Mouse (Mus musculus) left cerebral cortex, adult 9 months (tissue): ENCODE data around the gene B3galt4.

Source experiments
- DNase-seq, 2 experiments: peaks; one replicate each; pipeline ENCODE4 v3.0.0; 2022; ENCODE audit warnings: low spot score in 2 of 2

The B3galt4 gene

DNA sequence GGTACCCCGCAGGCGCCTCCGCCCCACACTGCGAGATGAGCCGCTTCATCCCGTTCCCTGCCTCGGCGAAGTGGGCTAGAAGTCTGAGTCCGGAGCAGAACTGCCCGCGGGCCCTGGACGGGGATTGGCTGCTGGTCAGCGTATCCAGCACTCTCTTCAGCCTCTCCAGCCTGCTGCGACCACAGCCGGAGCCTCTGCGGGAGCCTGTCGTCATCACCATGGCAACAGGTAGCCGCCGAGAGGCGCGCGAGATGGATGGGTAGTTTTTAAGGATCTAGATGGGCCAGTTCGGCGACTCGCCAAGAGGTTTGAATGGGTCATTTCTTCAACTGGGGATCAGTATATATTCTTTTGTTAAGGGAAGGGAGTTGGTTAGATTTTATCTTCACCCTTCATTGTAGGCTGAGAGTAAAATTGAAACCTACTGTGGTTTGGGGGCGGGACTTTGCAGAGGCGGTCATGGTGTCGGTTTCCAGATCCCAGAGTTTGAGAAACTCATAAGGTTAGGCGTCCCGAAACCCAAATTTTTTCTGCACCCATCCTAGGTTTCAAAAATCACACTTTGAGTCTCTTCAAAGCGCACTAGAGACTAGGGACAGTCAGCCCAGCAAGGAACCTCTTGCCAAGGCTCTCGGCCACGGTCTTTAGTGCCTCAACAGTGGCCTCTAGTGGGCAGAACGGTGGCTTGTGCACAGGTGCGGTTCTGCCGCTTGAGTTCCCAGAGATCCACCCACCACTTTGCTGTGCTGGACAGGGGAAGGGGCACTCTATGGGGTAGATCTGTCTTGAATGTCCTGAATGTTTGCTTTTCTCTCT lies 30.8 kb downstream of the B3galt4 start:
- peak in 1 of 2 experiments; percentile 77 for DNase-seq

DNA sequence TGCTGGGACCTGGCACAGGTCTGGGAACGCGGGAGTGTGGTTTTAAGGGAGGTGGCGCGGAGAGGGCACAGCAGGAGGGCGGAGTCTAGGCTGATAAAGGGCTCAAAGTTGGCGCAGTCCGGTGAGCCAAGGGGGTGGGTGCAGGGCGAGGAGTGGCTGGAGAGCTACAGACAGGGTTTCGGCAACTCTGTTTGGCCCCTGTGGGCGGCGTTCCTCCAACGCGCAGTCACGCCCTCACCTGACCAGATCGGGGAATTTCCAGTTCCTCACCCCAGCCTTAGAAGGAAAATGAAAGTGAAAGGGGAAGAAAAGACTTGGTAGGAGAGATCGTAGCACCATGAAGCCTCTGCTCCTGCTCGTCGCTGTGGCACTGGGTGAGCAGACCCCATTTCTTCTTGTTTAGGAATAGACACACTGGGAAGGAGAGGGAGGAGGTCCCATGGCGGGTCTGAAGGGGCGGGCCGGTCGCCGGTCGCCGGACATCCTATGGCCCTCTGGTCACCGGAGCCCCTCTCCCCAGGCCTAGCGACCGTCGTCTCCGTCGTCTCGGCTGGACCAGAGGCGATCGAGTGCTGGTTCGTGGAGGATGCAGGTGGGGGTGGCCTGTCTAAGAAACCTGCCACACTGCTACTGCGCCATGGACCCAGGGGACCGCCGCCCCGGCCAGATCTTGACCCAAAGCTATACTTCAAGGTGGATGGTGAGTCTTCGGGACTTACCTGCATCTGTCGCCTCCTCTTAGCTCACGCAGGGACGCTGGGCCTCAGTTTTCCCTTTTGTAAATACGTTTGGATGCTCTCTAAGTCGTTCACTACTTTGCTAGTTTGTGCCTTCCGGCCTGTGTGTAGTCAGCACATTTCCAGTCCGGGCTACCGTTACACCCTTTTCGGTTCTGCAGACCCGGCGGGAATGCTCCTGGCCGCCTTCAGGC lies 31.7 kb downstream of the B3galt4 start:
- DNase-seq, result peak in 1 of 2 experiments; percentile 69

DNA sequence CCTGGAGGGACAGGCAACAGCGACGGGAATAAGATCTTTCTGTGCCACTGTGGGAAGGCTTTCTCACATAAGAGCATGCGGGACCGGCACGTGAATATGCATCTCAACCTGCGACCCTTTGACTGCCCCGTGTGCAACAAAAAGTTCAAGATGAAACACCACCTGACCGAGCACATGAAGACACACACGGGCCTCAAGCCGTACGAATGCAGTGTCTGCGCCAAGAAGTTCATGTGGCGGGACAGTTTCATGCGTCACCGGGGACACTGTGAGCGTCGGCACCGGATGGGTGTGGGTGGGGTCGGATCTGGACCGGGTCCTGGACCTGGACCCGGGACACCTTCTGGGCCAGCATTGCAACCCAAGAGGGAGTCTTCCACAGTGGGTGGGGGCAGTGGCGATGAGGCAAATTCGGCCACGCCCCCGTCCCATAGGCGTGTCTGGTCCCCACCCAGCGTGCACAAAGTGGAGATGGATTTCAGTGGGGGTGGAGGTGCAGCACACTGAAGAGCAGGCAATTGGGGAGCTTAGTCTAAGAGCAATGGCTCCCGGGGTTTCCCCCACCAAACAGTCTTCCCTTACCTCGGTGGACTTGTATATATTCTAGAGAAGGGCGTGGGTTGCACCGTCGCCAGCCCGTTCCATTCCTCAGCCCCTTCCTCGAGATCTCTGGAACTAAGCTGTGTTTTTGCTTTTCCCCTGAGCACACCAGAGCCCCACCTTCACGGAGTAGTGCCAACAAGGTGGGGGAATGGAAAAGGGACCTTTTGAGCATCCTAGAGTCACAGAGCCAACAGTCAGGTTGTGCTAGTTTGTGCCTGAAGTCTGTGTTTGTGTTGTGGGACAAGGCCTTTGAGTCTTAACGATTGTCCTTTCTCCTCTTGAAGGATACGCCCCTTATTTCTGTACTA lies 32.7 kb downstream of the B3galt4 start:
- DNase-seq, result no peak

DNA sequence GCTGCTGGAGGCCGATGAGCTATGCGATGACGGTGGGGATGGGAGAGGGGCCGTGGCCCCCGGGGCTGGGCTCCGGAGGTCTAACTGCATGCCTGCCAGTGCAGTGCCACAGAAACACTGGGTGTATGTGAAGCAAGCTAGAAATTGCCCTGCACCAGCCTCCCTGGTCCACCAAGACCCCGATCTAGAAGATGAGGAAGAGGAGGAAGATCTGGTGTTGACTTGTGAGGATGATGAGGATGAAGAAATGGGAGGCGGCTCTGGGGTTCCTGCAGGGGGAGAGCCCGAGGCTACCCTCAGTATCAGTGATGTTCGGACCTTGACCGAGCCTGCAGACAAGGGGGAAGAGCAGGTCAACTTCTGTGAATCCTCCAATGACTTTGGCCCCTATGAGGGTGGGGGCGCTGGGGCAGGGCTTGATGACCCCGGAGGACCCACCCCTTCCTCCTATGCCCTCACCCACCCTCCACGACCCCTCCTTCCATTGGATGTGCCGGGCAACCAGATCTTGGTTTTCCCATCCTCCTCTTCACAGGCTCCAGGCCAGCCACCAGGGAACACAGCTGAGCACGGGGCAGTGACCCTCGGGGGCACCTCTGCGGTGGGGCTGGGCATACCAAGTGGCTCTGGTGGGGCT lies 33.5 kb downstream of the B3galt4 start:
- DNase-seq, result no peak

DNA sequence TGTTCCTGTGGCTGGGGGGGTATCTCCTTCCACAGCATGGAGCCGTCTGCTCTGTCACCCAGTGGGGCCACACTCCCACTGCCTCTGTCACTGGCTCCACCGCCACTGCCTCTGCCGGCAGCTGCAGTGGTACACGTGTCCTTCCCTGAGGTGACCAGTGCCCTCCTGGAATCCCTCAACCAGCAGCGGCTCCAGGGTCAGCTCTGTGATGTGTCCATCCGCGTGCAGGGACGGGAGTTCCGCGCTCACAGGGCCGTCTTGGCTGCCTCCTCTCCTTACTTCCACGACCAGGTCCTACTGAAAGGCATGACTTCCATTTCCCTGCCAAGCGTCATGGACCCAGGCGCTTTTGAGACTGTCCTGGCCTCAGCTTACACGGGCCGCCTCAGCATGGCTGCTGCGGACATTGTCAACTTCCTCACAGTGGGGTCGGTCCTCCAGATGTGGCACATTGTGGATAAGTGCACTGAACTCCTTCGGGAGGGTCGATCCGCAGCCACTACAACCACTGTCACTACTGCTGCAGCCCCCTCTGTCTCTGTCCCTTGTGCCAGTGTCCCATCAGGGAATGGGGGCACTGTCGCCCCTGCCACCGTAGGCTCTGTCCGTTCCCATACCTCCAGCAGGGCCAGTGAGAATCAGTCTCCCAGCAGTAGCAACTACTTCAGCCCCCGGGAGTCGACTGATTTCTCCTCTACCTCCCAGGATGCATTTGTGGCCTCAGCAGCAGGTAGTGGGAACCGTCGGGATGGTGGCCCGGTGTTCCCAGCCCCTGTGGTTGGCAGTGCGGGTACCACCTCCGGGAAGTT lies 34.2 kb downstream of the B3galt4 start:
- no peak for DNase-seq

DNA sequence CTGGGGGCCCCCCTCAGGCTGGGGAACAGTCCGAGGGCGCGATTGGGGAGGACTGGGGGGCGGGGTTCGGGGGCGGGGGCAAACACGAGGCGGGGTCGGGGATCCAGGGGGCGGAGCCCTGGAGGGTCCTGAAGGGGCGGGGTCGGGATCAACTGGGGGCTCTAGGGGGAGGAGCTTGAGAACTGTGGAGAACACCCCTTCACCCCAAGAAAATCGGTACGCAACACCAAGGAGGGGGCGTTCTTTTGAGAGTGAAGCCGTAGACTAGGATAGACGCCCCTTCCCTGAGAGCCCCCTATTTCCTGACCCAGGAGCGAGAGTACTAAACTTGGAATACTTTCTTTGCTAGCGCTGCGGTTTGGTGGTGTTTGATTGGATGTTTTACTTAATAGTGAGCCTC lies 35.0 kb downstream of the B3galt4 start:
- DNase-seq, result no peak

DNA sequence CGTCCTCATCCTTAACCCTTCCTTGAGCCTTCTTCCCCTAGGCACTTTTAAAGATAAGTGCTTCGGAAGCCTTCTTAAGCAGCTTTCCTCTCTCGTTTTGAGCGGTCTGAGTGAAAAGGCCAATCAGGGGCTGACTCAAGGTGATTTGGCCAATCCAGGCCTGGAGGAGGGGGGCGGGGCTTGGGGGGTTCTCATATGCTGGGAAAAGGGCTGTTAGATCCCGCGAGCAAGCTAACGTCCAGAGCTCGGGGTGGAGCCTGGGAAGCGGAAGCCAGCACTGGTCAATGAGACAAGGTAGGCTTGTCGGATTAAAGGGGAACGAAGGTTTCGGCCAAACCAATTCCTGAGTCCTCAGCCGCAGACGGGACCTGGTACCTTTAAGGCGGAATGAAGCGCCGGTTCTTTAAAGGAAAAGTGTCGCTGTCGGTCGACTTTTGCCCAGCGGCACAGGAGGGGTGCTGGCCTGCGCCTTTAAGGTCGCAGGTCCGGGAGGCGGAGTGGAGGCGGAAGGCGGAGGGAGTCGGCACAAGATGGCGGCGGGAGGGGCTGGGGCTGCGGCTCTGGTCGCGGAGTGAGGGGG lies 35.5 kb downstream of the B3galt4 start, which contains the start of the genes Tapbp and Zbtb22:
Gene Tapbp, plus strand, starts transcription at position 229 of the 580 bp plus-strand sequence.
Gene Zbtb22, plus strand, starts transcription at position 234 of the 580 bp plus-strand sequence.
- peak; percentile 95 to 98 for DNase-seq

DNA sequence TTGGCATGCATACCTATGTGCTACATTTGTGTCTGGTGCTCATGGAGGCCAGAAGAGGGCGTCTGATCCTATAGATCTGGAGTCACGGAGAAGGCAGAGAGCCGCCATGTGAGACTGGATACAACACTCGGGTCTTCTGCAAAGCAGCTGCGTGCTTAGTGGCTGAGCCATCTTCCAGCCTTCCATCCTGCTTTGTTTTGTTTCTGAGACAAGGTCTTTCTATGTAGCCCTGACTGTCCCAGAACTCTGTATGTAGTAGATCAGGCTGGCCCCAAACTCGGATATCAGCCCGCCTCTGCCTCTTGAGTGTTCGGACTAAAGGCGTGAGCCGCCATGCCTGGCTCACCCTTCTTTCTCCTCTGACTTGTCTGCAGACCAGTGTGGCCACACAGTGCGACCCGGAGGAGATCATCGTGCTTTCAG lies 36.3 kb downstream of the B3galt4 start:
- no peak for DNase-seq

DNA sequence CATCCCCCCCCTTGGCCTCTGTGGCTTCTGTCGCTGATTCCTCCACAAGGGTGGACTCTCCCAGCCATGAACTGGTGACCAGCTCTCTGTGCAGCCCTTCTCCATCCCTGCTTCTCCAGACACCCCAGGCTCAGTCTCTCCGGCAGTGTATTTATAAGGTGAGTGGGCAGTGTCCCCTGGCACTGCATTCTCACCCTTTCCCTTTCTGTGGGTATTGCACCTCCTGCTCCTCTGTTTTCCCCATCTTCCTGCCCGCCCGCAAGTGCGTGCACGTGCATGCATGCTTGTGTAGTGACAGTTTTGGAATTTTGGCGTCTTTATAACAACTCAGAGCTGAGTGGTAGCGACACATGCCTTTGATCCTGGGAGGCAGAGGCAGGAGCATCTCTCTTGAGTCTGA lies 37.4 kb downstream of the B3galt4 start:
- DNase-seq, result no peak

DNA sequence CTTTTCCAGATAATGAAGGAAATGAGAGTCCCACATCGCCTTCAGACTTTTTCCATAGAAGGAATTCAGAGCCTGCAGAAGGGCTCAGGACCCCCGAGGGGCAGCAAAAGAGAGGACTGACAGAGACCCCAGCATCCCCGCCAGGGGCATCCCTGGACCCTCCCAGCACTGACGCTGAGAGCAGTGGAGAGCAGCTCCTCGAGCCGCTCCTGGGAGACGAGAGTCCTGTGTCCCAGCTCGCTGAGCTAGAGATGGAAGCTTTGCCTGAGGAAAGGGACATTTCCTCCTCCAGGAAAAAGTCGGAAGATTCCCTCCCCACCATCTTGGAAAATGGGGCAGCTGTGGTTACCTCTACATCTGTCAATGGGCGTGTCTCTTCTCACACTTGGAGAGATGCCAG lies 38.0 kb downstream of the B3galt4 start:
- no peak for DNase-seq

DNA sequence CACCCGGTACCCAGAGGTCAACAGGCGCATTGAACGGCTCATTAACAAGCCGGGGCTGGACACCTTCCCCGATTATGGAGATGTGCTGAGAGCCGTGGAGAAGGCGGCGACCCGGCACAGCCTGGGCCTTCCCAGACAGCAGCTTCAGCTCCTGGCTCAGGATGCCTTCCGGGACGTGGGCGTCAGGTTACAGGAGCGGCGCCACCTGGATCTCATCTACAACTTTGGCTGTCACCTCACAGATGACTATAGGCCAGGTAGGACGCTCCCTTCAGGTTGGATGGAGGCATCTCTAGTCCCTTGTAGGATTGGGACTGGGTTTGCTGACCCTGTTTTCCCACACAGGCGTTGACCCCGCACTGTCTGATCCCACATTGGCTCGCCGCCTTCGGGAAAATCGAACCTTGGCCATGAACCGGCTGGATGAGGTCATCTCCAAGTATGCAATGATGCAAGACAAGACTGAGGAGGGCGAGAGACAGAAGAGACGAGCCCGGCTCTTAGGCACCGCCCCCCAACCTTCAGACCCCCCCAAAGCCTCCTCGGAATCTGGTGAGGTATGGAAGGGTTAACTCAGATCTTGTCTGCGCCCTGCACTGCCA lies 39.4 kb downstream of the B3galt4 start:
- no peak for DNase-seq

DNA sequence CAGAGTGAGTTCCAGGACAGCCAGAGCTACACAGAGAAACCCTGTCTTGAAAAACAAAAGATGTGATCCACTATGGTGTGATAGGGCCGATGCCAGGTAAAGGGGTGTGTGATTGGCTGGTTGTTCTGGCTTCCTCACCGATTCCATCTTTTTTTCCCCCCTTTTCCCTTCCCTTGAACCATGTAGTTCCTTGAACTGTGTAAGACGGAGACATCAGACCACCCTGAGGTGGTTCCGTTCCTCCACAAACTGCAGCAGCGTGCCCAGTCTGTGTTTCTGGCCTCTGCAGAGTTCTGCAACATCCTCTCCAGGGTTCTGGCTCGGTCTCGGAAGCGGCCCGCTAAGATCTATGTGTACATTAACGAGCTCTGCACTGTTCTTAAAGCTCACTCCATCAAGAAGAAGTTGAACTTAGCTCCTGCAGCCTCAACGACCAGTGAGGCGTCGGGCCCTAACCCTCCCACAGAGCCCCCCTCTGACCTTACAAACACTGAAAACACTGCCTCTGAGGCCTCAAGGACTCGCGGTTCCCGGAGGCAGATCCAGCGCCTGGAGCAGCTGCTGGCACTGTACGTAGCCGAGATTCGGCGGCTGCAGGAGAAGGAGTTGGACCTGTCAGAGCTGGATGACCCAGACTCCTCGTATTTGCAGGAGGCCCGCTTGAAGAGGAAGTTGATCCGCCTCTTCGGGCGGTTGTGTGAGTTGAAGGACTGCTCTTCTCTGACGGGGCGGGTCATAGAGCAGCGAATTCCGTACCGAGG lies 40.1 kb downstream of the B3galt4 start:
- no peak for DNase-seq

DNA sequence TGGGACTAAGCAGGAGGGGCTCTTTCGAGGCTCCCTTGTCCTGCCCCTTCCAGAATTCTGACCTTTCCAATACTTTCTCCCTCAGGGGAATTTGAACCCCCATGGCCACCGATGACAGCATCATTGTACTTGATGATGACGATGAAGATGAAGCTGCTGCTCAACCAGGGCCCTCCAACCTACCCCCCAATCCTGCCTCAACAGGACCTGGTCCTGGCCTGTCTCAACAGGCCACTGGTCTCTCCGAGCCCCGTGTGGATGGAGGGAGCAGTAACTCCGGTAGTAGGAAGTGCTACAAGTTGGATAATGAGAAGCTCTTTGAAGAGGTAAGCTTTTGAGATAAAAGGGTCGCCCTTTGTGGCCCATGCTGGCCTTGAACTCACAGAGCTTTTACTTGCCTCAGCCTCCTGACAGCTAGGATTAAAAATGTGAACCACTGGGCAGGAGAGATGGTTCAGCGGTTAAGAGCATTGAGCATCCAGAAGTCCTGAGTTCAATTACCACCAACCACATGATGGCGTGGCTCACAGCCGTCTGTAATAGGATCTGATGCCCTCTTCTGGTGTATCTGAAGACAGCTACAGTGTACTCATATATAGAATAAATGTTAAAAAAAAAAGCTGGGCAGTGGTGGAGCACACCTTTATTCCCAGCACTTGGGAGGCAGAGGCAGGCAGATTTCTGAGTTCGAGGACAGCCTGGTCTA lies 40.8 kb downstream of the B3galt4 start:
- no peak for DNase-seq

DNA sequence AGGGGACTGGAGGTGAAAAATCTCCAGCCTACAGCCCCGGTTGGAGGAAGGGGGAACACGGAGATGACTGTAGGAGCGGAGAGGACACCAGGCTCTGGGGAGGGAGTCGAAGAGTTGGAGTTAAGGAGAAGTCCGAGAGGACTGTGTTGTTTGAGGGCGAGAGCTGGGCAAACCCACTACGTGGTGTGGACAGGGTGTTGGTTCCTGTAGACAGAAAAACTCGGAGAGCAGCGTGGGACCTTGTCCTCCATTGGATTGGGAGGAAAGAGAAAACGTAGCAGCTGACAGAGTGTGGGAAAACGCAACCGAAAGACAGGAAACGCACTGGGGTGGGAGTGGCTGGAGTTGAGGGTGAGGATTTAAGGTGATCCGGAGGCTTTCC lies 41.4 kb downstream of the B3galt4 start:
- DNase-seq, result peak in 1 of 2 experiments; percentile 31

DNA sequence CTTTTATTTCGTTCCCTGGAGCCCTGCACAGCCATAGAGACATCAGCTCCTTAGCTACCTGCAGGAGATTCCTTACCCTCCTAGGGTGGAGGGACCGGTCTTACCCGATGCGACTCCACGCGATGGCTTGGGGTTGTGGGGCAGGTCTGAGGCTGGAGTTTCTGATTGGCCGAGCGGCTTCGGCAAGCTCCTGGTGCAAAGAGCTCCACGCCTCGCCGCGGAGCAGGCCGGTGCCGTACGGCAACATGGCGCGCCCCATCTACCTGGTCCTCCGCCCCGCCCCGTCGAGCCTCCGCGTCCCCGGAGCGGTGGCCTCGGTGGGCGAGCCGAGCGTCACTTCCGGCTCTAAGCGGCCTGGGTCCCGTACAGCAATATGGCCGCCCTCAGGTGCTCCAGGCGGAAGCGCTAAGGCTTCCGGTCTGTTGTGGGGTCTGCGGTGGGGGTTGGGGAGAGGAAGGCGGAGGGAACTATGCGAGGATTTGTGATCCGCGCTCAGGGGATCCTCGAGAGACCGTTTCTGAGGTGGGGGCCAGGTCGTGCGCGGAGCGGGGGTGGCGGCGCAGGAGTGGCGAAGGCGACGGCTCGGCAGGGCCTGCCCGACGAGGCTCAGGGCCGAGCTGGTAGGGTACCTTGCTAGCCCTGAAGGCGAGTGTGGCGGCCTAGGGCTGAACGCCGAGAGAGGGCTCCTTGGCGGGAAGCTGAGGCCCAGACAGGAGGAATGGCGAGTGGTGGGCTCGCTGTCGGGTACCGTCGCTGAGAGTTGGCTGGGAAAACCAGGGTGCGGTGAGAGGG lies 42.0 kb downstream of the B3galt4 start, which contains the start of gene Daxx:
Gene Daxx, plus strand, starts transcription at position 338 of the 792 bp plus-strand sequence.
- peak; percentile 97 to 98 for DNase-seq

DNA sequence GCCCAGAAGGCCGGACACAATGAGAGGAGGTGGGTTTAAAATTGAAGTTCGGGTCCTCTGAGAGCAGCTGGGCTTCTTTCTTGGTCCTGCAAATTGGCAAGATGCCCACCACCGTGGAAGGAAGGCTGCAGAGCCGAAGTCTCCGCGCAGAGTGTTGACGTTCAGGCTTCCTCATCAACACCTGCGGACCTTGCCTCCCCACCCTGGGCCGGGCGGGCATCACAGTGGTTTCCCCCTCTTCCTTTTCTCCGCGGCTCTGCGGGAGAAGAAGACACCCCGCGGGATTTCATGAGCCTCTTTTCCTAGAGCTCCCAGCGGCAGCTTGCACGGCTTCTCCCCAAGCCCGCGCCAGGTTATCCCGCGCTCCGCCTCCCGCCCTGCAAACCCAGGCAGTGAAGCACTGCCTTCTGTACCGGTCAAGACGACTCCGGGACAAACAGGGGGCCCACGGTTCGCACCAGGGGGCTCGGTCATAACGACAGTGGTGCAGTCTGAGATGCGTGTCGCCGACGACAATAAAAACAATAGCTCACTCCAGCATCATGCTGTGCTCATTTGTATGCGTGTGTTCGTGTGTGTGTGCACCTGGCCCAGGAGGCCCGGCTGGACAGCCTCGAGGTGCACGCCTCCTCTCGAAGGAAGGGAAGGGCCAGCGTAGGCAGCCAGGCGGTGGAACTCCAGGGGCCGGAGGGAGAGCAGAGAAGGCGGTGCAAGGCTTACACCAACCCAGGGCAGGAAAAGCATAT lies 42.8 kb downstream of the B3galt4 start:
- peak in 1 of 2 experiments; percentile 56 for DNase-seq
